19 mouse cellular contexts compared by ENCODE assay signal in genomic region chr11:59309976-59310375, GRCm38 (mm10). TPM values are rescaled to one million over a fixed set of nuclear protein-coding genes. Genes with fewer than 3 reads are reported as not detected.
DNase-seq lines count a peak whose midpoint lies in the region; ATAC-seq and TF ChIP-seq lines count a peak whose summit lies in the region.
"Had no signal": no experiment of that assay in that cellular context is flagged by ENCODE, and none has a peak within 500 bp of the region (broad histone marks: within the 10 kb centered on the region; RNA-seq: fewer than 3 reads in every experiment).

No protein-coding gene starts in this region.

- no peak for DNase-seq in left cerebral cortex, adult 2 months (ENCODE audit: extremely low spot score in 1 of 2, low spot score in 2 of 2)
- DNase-seq in left cerebral cortex, adult 18-20 months (ENCODE audit: low spot score in 2 of 2): no peak
- DNase-seq in embryonic facial prominence, embryonic 14.5 days (ENCODE audit: low spot score): peak; percentile 65
- no peak for DNase-seq in frontal cortex, postnatal 14 days (ENCODE audit: low spot score in 2 of 2)
- DNase-seq in ovary, postnatal 10 days (ENCODE audit: low spot score): no peak
- DNase-seq: adrenal gland, postnatal 36 days; cerebellum, adult 11 months; kidney, adult 8-10 months; lung, adult 18-20 months had no signal

- intact Hi-C loops in left cerebral cortex, adult 2 months (cut with DNase I): loop anchor here (5.0 kb wide), 2 partner anchors 102 to 117 kb away; no protein-coding TSS in a partner anchor

- ATAC-seq in forebrain, embryonic 12.5 days (ENCODE audit: low FRiP score): no peak
- no peak for ATAC-seq in forebrain, embryonic 16.5 days
- ATAC-seq in embryonic facial prominence, embryonic 14.5 days (ENCODE audit: low read depth): no peak

- 32% methylated on average over 8 of the region's 8 CpGs for WGBS in forebrain, embryonic 12.5 days
- 20% methylated on average over 8 of the region's 8 CpGs for WGBS in forebrain, embryonic 16.5 days
- WGBS in embryonic facial prominence, embryonic 14.5 days: 44% methylated on average over 8 of the region's 8 CpGs

- H3K27me3 ChIP-seq in forebrain, embryonic 12.5 days: peaks cover 67% of the 10 kb centered on the region
- peaks cover 36% of the 10 kb centered on the region for H3K27me3 ChIP-seq in forebrain, embryonic 16.5 days (replicated peaks; ENCODE audit: control insufficient read depth, insufficient read depth, low read length)
- H3K27me3 ChIP-seq in embryonic facial prominence, embryonic 14.5 days (replicated peaks; ENCODE audit: control insufficient read depth, insufficient read depth, low read length): peaks cover 16% of the 10 kb centered on the region
- no peaks in the 10 kb centered on the region for H3K27me3 ChIP-seq in myocyte (ENCODE audit: control insufficient read depth, insufficient read depth, insufficient read length)

- 0 out of 2 replicates have a peak overlapping the region, but pooled peaks have one; percentile 60 for H3K27ac ChIP-seq in forebrain, embryonic 12.5 days
- H3K27ac ChIP-seq in forebrain, embryonic 16.5 days (ENCODE audit: low read length): no peak overlapping the region
- H3K27ac ChIP-seq in left cerebral cortex, adult 2 months: peak overlapping the region; percentile 85
- peak overlapping the region; percentile 86 for H3K27ac ChIP-seq in embryonic facial prominence, embryonic 14.5 days (replicated peaks; ENCODE audit: low read depth, low read length)
- H3K27ac ChIP-seq: neural tube, embryonic 12.5 days had no signal

- H3K4me1 ChIP-seq in forebrain, embryonic 12.5 days: peaks cover 69% of the 10 kb centered on the region
- peaks cover 48% of the 10 kb centered on the region for H3K4me1 ChIP-seq in forebrain, embryonic 16.5 days (replicated peaks; ENCODE audit: control insufficient read depth, insufficient read depth, low read length)
- peaks cover 55% of the 10 kb centered on the region for H3K4me1 ChIP-seq in embryonic facial prominence, embryonic 14.5 days (ENCODE audit: control insufficient read depth, insufficient read depth, low read length)

- no peak for TF ChIP-seq CTCF in left cerebral cortex, adult 2 months (IDR thresholded peaks at IDR 0.05)

- H3K4me3 ChIP-seq in forebrain, embryonic 12.5 days (replicated peaks): no peak overlapping the region
- no peak overlapping the region for H3K4me3 ChIP-seq in forebrain, embryonic 16.5 days (replicated peaks; ENCODE audit: low read length)
- no peak overlapping the region for H3K4me3 ChIP-seq in left cerebral cortex, adult 2 months
- no peak overlapping the region for H3K4me3 ChIP-seq in embryonic facial prominence, embryonic 14.5 days (ENCODE audit: low read depth, low read length)
- no peak overlapping the region for H3K4me3 ChIP-seq in myocyte
- H3K4me3 ChIP-seq: megakaryocyte, embryonic 14.5 days; neural tube, embryonic 12.5 days had no signal

- H3K9ac ChIP-seq in forebrain, embryonic 12.5 days: no peak overlapping the region
- no peak overlapping the region for H3K9ac ChIP-seq in forebrain, embryonic 16.5 days (replicated peaks; ENCODE audit: low read depth, low read length)
- no peak overlapping the region for H3K9ac ChIP-seq in embryonic facial prominence, embryonic 14.5 days (ENCODE audit: low read depth, low read length)
- H3K9ac ChIP-seq: neural tube, embryonic 12.5 days had no signal

- peaks cover 1% of the 10 kb centered on the region for H3K79me2 ChIP-seq in myocyte (ENCODE audit: control insufficient read depth, insufficient read depth)

- H3K4me2 ChIP-seq in forebrain, embryonic 12.5 days: no peak overlapping the region
- no peak overlapping the region for H3K4me2 ChIP-seq in forebrain, embryonic 16.5 days (ENCODE audit: low read length)
- H3K4me2 ChIP-seq in embryonic facial prominence, embryonic 14.5 days (ENCODE audit: low read depth, low read length): peak overlapping the region; percentile 95; the same call in 1 of the 2 replicates
- peak overlapping the region; percentile 27 for H3K4me2 ChIP-seq in myocyte (ENCODE audit: low read depth)

- H3K36me3 ChIP-seq in forebrain, embryonic 12.5 days (replicated peaks): no peaks in the 10 kb centered on the region
- no peaks in the 10 kb centered on the region for H3K36me3 ChIP-seq in forebrain, embryonic 16.5 days (ENCODE audit: control insufficient read depth, insufficient read depth)
- H3K36me3 ChIP-seq in embryonic facial prominence, embryonic 14.5 days (ENCODE audit: control insufficient read depth, insufficient read depth, low read length): no peaks in the 10 kb centered on the region
- H3K36me3 ChIP-seq in myocyte (ENCODE audit: control insufficient read depth, insufficient read depth): no peaks in the 10 kb centered on the region
- H3K36me3 ChIP-seq: neural tube, embryonic 12.5 days had no signal

- no peak overlapping the region for H3ac ChIP-seq in myocyte (ENCODE audit: control insufficient read depth, insufficient read length)

- H3K9me3 ChIP-seq in forebrain, embryonic 12.5 days: no peaks in the 10 kb centered on the region
- H3K9me3 ChIP-seq in forebrain, embryonic 16.5 days (ENCODE audit: control insufficient read depth, low read length): no peaks in the 10 kb centered on the region
- H3K9me3 ChIP-seq in embryonic facial prominence, embryonic 14.5 days (ENCODE audit: control insufficient read depth, low read length): no peaks in the 10 kb centered on the region
- H3K9me3 ChIP-seq: megakaryocyte, embryonic 14.5 days; neural tube, embryonic 12.5 days had no signal

- no peak for TF ChIP-seq POLR2A in myocyte (IDR thresholded peaks at IDR 0.05; ENCODE audit: insufficient read length, low read depth)

TF ChIP-seq in myocyte, 11 proteins besides CTCF, POLR2A, EP300 and RAD21:
- no peak for TF ChIP-seq E2F4 (IDR thresholded peaks at IDR 0.05; ENCODE audit: insufficient read depth)
- no peak for TF ChIP-seq REST (IDR thresholded peaks at IDR 0.05; ENCODE audit: insufficient read depth, insufficient read length)
- TF ChIP-seq MYOG (IDR thresholded peaks at IDR 0.05; ENCODE audit: control insufficient read depth in 1 of 3, insufficient read depth in 1 of 3, insufficient read length in 2 of 3, low read depth in 2 of 3): no peak
- TF ChIP-seq MYOD1 (IDR thresholded peaks at IDR 0.05; ENCODE audit: control insufficient read depth in 1 of 3, insufficient read length in 2 of 3, low read depth in 2 of 3): no peak
- no peak for TF ChIP-seq SRF (IDR thresholded peaks at IDR 0.05; ENCODE audit: control insufficient read depth, insufficient read length, low read depth)
- no peak for TF ChIP-seq CEBPB (IDR thresholded peaks at IDR 0.05; ENCODE audit: insufficient read depth, poor library complexity, severe bottlenecking)
- no peak for TF ChIP-seq POLR2AphosphoS2 (IDR thresholded peaks at IDR 0.05; ENCODE audit: insufficient read length, low read depth)
- TF ChIP-seq USF1 (IDR thresholded peaks at IDR 0.05; ENCODE audit: low read depth): no peak
- no peak for TF ChIP-seq MAX (IDR thresholded peaks at IDR 0.05; ENCODE audit: low read depth)
- no peak for TF ChIP-seq TCF3 (IDR thresholded peaks at IDR 0.05; ENCODE audit: insufficient read length, low read depth)
- TF ChIP-seq TCF12 (IDR thresholded peaks at IDR 0.05; ENCODE audit: insufficient read depth, poor library complexity, severe bottlenecking): no peak

RNA-seq across cellular contexts. Expression of gene Wnt9a, which starts 3.2 kb away (rescaled TPM):
- polyA plus RNA-seq in forebrain, embryonic 12.5 days (2016; fragmentation: Nextera tagmentation; extraction: Ambion mirVana): 4.9 and 5.3 TPM in 2 replicates
- polyA plus RNA-seq in forebrain, embryonic 16.5 days (2015; fragmentation: Nextera tagmentation; extraction: Ambion mirVana): 1.5 and 1.6 TPM in 2 replicates
- 10 to 100 TPM; 12.2 to 19.7 TPM for total RNA-seq in left cerebral cortex, adult 2 months (2021)
- total RNA-seq in left cerebral cortex, adult 18-20 months (2021): 10 to 100 TPM; 11.9 to 17.2 TPM
- polyA plus RNA-seq in embryonic facial prominence, embryonic 14.5 days (2014; fragmentation: Nextera tagmentation; extraction: Ambion mirVana): 4.8 and 5.8 TPM in 2 replicates
- polyA plus RNA-seq in myocyte (2012; fragmentation: generic; extraction: Trizol): 11.6 TPM
- total RNA-seq: common myeloid progenitor, adult 5-6 weeks; granulocyte monocyte progenitor cell, adult 5-6 weeks had no signal

RNA-seq across cellular contexts. Expression of gene Wnt3a, which starts 19.4 kb away (rescaled TPM):
- polyA plus RNA-seq in forebrain, embryonic 12.5 days (2016; fragmentation: Nextera tagmentation; extraction: Ambion mirVana): 4.9 and 6.8 TPM in 2 replicates
- polyA plus RNA-seq in forebrain, embryonic 16.5 days (2015; fragmentation: Nextera tagmentation; extraction: Ambion mirVana): 0.35 and 0.73 TPM in 2 replicates
- total RNA-seq in left cerebral cortex, adult 2 months (2021): not detected
- total RNA-seq in left cerebral cortex, adult 18-20 months (2021): under 1 TPM in 1 of 2 experiments, not detected in 1; 0.12 TPM
- polyA plus RNA-seq in embryonic facial prominence, embryonic 14.5 days (2014; fragmentation: Nextera tagmentation; extraction: Ambion mirVana): 0.77 and 0.78 TPM in 2 replicates
- not detected for polyA plus RNA-seq in myocyte (2012; fragmentation: generic; extraction: Trizol)
- total RNA-seq: adrenal gland, postnatal 36 days; common myeloid progenitor, adult 5-6 weeks; granulocyte monocyte progenitor cell, adult 5-6 weeks; left cerebral cortex, postnatal 36 days had no signal
- polyA plus RNA-seq: heart, postnatal 0 days; spleen, adult 2 months had no signal

Comparison
In these comparisons a context has a peak if more than half of its experiments do, and no peak if none do; other contexts are left out.
1. H3K4me2 ChIP-seq: peak in embryonic facial prominence, embryonic 14.5 days (single experiment) and myocyte (single experiment); none in forebrain, embryonic 12.5 days (single experiment) and forebrain, embryonic 16.5 days (single experiment).